Mouse (Mus musculus) layer of hippocampus, adult 9-10 months (tissue): ENCODE data around the gene Clip4.
"Not testable (repeated sequence)": the region's sequence is repeated elsewhere in the genome, so short reads cannot be mapped to it uniquely, and the experiment has no call there.

Experiments
- DNase-seq: peaks from one replicate; pipeline ENCODE4 v3.0.0; 2022; ENCODE audit warnings: low spot score

The Clip4 gene

DNA sequence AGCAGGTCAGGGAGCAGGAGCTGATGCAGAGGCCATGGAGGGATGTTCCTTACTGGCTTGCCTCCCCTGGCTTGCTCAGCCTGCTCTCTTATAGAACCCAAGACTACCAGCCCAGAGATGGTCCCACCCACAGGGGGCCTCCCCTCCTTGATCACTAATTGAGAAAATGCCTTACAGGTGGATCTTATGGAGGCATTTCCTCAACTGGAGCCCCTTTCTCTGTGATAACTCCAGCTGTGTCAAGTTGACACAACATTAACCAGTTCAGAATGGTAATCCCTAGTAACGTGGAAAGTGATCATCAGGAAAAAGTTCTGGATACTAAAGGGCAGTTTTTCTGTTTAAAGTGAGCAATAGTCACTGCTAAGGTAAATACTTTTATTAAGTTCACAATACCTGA, at the start of gene Clip4:
TSS of gene Clip4 (plus strand) at position 301 of the 400 bp plus-strand sequence.
- not testable (repeated sequence) for DNase-seq

GRCm38 (mm10) chr17:71720434-71720833, 47.8 kb upstream of the Clip4 start:
- no peak for DNase-seq

- DNase-seq: no peak
Observed at GRCm38 (mm10) chr17:71721019-71721418, 47.3 kb upstream of the Clip4 start.

GRCm38 (mm10) chr17:71730655-71731054, 37.6 kb upstream of the Clip4 start:
- DNase-seq: no peak

GRCm38 (mm10) chr17:71736442-71736841, 31.8 kb upstream of the Clip4 start:
- no peak for DNase-seq

DNA sequence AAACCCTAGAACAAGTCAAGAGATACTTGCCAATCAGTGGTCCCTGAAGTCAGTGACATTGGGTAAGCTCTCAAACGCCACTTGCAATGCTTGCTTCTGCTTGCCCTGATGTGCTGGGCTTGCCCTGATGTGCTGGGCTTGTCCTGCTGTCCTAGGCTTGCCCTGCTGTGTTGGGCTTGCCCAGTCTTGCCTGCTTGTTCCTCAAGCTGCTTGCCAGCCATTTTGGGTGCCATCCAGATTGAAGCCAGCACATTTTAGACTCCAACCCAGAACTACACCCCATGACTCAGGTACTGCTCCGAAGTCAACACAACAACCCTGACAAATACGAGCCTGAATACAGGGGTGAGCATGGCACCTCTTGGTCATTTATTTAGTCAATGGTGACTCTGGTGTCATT, 26.1 kb upstream of the Clip4 start:
- no peak for DNase-seq

DNA sequence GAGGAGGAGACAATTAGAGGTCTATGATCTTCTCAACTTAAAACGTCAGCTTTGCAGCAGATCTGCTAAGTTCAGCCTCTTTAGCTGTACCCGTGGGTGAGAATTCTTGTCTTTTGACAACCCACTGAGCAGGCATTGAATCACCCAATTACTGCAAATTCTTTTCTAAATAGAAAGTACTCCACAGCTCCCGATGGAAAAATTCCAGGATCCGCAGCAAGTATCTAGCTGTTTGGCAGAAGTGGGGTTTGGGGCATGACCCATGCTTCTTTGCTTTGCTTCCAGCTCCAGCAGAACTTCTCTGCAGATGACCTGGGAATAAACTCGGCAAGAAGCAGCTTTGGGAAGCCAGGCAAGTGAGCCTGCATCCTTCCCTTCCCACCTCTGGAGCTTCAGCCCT, 25.3 kb upstream of the Clip4 start:
- DNase-seq: peak; percentile 15

- DNase-seq: no peak
Observed at GRCm38 (mm10) chr17:71746114-71746513, 22.2 kb upstream of the Clip4 start.

DNA sequence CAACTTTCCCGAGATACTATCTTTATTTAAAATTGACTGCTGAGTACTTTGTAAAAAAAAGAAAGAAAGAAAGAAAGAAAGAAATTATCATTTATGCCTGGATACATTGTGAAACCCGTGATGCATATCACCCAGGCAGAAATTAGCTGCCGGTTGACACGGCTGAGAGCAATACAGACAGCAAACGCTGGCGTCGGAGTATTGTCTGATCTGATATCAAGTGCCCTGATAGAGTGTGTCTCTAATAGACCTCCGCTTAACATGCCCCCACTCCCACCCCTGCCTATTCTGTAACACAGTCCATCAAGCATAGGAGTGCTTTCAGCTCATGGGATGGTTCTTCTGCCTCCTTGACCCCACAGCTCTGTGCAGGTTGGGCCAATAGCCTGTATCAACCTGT, 20.7 kb upstream of the Clip4 start:
- no peak for DNase-seq

DNA sequence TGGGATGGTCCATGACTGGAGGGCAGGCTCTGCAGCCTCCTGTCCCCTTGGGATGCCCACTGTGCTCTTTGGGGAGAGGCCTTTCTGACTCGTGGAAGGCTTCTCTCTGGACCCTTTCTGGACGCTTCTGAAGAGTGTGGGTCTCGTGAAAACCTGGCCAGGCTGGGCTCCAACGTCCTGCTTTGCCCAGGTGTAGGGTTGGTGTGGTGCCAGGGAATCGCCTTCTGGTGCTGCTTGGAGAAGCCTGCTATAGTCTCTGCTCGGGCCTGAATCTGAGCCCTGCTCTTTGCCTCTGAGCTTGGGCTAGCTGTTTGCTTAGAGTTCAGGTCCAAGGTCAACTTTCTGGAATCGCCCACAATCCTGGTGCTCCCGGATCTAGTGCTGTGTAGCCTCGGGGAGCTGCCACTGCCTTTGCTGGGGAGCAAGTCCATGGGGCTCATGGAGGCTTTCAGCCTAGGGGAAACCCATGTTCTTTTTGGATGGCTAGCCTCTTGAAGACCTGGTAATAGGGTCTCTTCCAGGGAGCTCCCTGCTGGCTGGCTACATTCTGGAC, 18.6 kb upstream of the Clip4 start:
- DNase-seq: no peak

- DNase-seq: no peak
Observed at GRCm38 (mm10) chr17:71752831-71753230, 15.4 kb upstream of the Clip4 start, which contains the start of gene Pcare. Gene Pcare (minus strand): TSS chr17:71752894.

DNA sequence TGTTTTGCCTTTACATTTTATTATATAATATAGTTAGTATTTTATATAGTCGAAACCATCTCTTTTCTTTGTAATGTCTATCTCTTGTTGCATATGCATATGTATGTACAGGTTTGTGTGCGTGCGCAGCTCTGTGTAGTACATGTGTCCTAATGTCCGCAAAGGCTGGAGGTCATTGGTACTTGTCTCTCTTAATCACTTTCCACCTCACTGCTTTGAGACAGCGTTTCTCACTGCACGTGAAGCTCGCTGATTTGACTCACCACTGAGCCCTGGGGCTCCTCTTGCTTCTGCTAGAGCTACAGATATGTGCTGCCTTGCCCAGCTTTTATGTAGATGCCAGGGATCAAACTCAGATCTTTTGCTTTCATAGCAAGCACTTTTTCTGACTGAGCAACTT, 7.7 kb upstream of the Clip4 start:
- no peak for DNase-seq

- DNase-seq: no peak
Observed at GRCm38 (mm10) chr17:71769564-71769963, 1.3 kb downstream of the Clip4 start.

GRCm38 (mm10) chr17:71770696-71771095, 2.4 kb downstream of the Clip4 start:
- DNase-seq: no peak

DNA sequence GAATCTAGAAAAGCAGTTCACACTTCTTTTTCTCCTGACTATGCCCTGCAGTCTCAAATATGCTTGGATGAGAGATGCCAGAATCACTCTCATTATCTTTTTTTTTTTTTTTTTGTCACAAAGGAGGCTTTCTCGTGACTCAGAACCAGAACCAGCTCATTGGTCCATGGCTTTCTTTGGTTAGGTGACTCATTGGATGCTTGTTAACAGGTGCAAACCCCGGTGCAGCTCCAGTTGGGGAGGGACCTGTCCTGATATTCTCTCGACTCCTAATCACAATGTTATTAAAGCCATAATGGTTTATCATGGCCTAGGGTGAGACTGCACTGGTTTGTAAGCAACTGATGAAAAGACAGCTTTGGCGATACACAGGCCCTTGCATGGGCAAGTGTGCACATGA, 5.9 kb downstream of the Clip4 start:
- DNase-seq: no peak

DNA sequence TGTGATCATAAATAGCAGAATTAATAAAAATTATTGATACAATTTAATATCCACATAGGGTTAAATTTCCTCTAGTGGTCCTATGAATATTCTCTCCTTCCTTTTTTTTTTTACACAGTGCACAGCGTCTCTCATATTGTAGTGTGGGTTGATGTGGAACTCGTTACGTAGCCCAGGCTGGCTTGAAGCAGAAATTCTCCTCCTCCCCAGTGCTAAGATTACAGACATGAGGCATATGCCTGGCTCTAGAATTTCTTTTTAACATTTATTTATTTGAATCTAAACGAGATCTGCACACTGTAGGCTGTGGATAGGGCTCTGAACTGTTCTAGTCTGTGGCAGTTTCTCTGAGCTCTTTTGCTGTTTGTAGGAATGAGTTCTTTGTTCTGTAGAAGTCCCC, 7.0 kb downstream of the Clip4 start:
- no peak for DNase-seq

DNA sequence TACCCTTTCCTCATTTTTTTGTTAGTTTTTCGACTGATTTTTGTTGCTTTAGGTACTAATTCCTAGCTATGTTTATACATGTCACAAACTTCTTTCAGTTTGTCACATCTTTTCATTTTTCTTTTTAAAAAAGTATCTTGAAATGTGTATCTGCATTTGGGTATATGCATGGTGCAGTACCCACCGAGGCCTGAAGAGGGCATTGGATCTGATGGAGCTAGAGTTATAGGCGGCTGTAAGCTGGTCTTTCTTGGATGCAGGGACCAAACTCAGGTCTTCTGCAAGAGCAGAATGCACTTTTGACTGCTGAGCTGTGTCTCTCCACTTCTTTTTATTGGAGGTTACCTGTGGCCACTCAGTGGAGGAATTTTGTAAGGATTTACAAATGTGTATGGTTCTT, 10.4 kb downstream of the Clip4 start:
- DNase-seq: no peak

GRCm38 (mm10) chr17:71780490-71780889, 12.2 kb downstream of the Clip4 start:
- no peak for DNase-seq

DNA sequence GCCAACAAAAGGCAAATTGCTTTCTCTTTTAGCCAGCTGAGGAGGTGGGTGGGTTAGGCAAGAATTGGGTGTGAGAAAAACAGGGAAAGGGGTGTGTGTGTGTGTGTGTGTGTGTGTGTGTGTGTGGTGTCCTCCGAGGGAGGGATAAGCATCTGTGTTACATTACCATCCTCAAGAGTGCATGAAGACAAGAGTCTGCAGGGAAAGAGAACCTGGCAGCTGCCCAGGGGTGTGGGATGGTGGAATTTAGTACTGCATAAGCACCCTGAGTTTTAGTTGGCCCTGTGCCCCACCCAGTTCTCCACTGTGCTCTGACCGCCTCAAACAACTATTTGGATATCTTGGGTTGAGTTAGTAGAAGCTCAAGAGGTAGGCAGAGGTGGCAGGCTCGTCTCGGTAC, 12.7 kb downstream of the Clip4 start:
- DNase-seq: peak; percentile 29

GRCm38 (mm10) chr17:71782242-71782698, 14.0 kb downstream of the Clip4 start:
- DNase-seq: no peak

- peak; percentile 25 for DNase-seq
Observed at GRCm38 (mm10) chr17:71782699-71783365, 14.6 kb downstream of the Clip4 start.

DNA sequence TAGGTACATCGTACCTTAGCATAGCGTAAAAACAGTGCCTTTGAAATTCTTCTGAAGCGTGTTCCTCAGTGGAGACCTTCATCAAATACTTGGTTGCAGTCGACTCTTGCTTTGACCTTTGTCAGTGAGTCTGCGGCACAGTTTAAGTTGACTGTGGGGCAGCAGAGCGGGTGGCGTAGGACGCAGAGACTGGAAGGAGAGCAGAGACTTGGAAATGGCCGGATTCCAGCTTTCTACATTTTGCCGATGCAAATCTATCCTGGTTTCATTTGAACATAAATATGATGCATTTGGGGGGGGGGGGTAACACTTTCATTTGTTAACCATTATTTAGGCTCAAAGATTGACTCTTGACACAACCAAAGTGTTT, 15.1 kb downstream of the Clip4 start:
- no peak for DNase-seq

GRCm38 (mm10) chr17:71786456-71786855, 18.2 kb downstream of the Clip4 start:
- no peak for DNase-seq

GRCm38 (mm10) chr17:71791109-71791508, 22.8 kb downstream of the Clip4 start:
- DNase-seq: no peak
